Comparison of ENCODE assay signal across 28 mouse cellular contexts in the genomic region with DNA sequence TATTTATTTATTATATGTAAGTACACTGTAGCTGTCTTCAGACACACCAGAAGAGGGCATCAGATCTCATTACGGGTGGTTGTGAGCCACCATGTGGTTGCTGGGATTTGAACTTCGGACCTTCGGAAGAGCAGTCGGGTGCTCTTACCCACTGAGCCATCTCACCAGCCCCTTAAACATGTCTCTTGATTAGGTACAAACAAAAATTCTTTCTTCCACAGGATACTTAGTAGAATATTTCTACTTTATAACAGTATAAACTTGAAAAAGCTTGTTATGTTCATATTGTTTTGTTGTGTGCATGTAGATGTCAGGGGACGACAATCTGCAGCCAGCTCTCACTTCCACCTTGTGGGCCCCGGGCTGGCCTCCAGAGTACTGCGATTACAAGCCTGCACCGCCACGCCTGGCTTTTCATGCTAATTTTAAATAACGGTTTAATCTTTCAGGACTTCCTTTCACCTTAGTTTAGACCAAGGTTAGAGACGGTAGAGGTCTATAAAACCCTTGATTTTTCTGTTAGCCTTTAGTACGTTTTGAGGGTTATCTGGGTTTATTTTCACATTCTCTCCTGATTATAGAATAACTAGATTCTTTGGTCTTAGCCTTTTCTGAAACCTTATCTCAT. TPM values are rescaled to one million over a fixed set of nuclear protein-coding genes. Genes with fewer than 3 reads are reported as not detected.
DNase-seq lines count a peak whose midpoint lies in the region; ATAC-seq lines count a peak whose summit lies in the region.
"Had no signal": no experiment of that assay in that cellular context is flagged by ENCODE, and none has a peak within 500 bp of the region (broad histone marks: within the 10 kb centered on the region; RNA-seq: fewer than 3 reads in every experiment).

No protein-coding gene starts in this region.

- H3K4me1 ChIP-seq in heart, embryonic 15.5 days (replicated peaks): peaks cover 8% of the 10 kb centered on the region

- no peak for DNase-seq in heart, adult 8-10 months (ENCODE audit: low spot score)
- peak; percentile 65 to 66 for DNase-seq in spleen, postnatal 36 days (ENCODE audit: low spot score in 2 of 2)
- no peak for DNase-seq in spleen, adult 12 weeks (ENCODE audit: low spot score)
- DNase-seq in thymus, postnatal 10 days (ENCODE audit: low spot score in 2 of 2): no peak
- DNase-seq in adrenal gland, adult 2 months: no peak
- DNase-seq: adrenal gland, postnatal 10 days; cerebellum, adult 2 months; gastrocnemius, postnatal 36 days; kidney, adult 2 months; layer of hippocampus, adult 9-11 months; left cerebral cortex, postnatal 4 days; lung, postnatal 4 days; thymus, adult 18-20 months; thymus, postnatal 4 days had no signal

- 63% methylated on average over 12 of the region's 12 CpGs for WGBS in heart, embryonic 15.5 days

- no peaks in the 10 kb centered on the region for H3K27me3 ChIP-seq in heart, embryonic 15.5 days
- H3K27me3 ChIP-seq: embryonic facial prominence, embryonic 15.5 days; forebrain, embryonic 15.5 days; limb, embryonic 15.5 days had no signal

- no peak overlapping the region for H3K9ac ChIP-seq in heart, embryonic 15.5 days
- H3K9ac ChIP-seq: embryonic facial prominence, embryonic 15.5 days; forebrain, embryonic 15.5 days; hindbrain, embryonic 14.5 days; limb, embryonic 15.5 days; midbrain, embryonic 12.5 days; neural tube, embryonic 15.5 days had no signal

- no peak for ATAC-seq in heart, embryonic 15.5 days (replicated peaks; ENCODE audit: insufficient number of reproducible peaks, insufficient read depth, low FRiP score, low read depth)
- peak; percentile 70 for ATAC-seq in megakaryocyte-erythroid progenitor cell, adult 5-6 weeks (replicated peaks; ENCODE audit: low FRiP score, low TSS enrichment, poor library complexity, severe bottlenecking)
- ATAC-seq: activated CD4-positive, CD25-positive, alpha-beta regulatory T cell, adult 4 months; forebrain, embryonic 15.5 days had no signal

- H3K27ac ChIP-seq in heart, embryonic 15.5 days: 0 out of 2 replicates have a peak overlapping the region, but pooled peaks have one; percentile 12
- H3K27ac ChIP-seq: embryonic facial prominence, embryonic 15.5 days; forebrain, embryonic 15.5 days; heart, embryonic 10.5 days; hindbrain, embryonic 14.5 days; kidney, postnatal 0 days; limb, embryonic 15.5 days; midbrain, embryonic 12.5 days; neural tube, embryonic 15.5 days had no signal

- H3K36me3 ChIP-seq in heart, embryonic 15.5 days: no peaks in the 10 kb centered on the region
- H3K36me3 ChIP-seq: embryonic facial prominence, embryonic 15.5 days; forebrain, embryonic 15.5 days; G1E; heart, embryonic 10.5 days; limb, embryonic 15.5 days; midbrain, embryonic 12.5 days; neural tube, embryonic 15.5 days had no signal

- no peaks in the 10 kb centered on the region for H3K9me3 ChIP-seq in heart, embryonic 15.5 days (replicated peaks)
- H3K9me3 ChIP-seq: embryonic facial prominence, embryonic 15.5 days; forebrain, embryonic 15.5 days; heart, embryonic 10.5 days; limb, embryonic 15.5 days; midbrain, embryonic 12.5 days; neural tube, embryonic 15.5 days had no signal

- no peak overlapping the region for H3K4me2 ChIP-seq in heart, embryonic 15.5 days
- H3K4me2 ChIP-seq: embryonic facial prominence, embryonic 15.5 days; forebrain, embryonic 15.5 days; hindbrain, embryonic 14.5 days; limb, embryonic 15.5 days; midbrain, embryonic 12.5 days; neural tube, embryonic 15.5 days had no signal

- H3K4me3 ChIP-seq in heart, embryonic 15.5 days: no peak overlapping the region
- H3K4me3 ChIP-seq: embryonic facial prominence, embryonic 15.5 days; forebrain, embryonic 15.5 days; heart, embryonic 10.5 days; limb, embryonic 15.5 days; midbrain, embryonic 12.5 days; neural tube, embryonic 15.5 days had no signal

RNA-seq across cellular contexts. Expression of gene Ppp1r36, which starts 1.8 kb away (rescaled TPM):
- polyA plus RNA-seq in heart, embryonic 15.5 days (2015; fragmentation: Nextera tagmentation; extraction: Ambion mirVana): 1.8 and 2.2 TPM in 2 replicates
- total RNA-seq in heart, adult 8-10 months (2022): under 1 TPM in 2 of 4 experiments, not detected in 2; 0.41 to 0.69 TPM
- not detected in 2 replicates for total RNA-seq in megakaryocyte-erythroid progenitor cell, adult 5-6 weeks (2014; fragmentation: Nextera tagmentation)
- not detected in 2 replicates for total RNA-seq in megakaryocyte-erythroid progenitor cell, adult 5-6 weeks (2017)
- total RNA-seq in adrenal gland, adult 2 months (2021): under 1 TPM; 0.23 to 0.24 TPM
- not detected in 2 replicates for polyA plus RNA-seq in adrenal gland, adult 2 months (2012; rRNA removed)
- total RNA-seq: gastrocnemius, postnatal 36 days had no signal
- polyA plus RNA-seq: activated CD4-positive, CD25-positive, alpha-beta regulatory T cell, adult 4 months; G1E; large intestine, adult 2 months; small intestine, adult 2 months had no signal

RNA-seq across cellular contexts. Expression of gene Hspa2, which starts 11.5 kb away (rescaled TPM):
- 15.5 and 15.8 TPM in 2 replicates for polyA plus RNA-seq in heart, embryonic 15.5 days (2015; fragmentation: Nextera tagmentation; extraction: Ambion mirVana)
- 1 to 10 TPM; 4.1 to 7.7 (median 5.8) TPM for total RNA-seq in heart, adult 8-10 months (2022)
- 2.3 and 2.8 TPM in 2 replicates for total RNA-seq in megakaryocyte-erythroid progenitor cell, adult 5-6 weeks (2014; fragmentation: Nextera tagmentation)
- 11.6 and 14.6 TPM in 2 replicates for total RNA-seq in megakaryocyte-erythroid progenitor cell, adult 5-6 weeks (2017)
- 10 to 100 TPM; 18.7 to 23.8 TPM for total RNA-seq in adrenal gland, adult 2 months (2021)
- polyA plus RNA-seq in adrenal gland, adult 2 months (2012; rRNA removed): 15.9 and 21.3 TPM in 2 replicates

RNA-seq across cellular contexts. Expression of gene Zbtb1, which starts 45.4 kb away (rescaled TPM):
- polyA plus RNA-seq in heart, embryonic 15.5 days (2015; fragmentation: Nextera tagmentation; extraction: Ambion mirVana): 5.7 and 6.6 TPM in 2 replicates
- total RNA-seq in heart, adult 8-10 months (2022): 1 to 10 TPM; 3.4 to 4.0 (median 3.9) TPM
- 21.1 and 28.4 TPM in 2 replicates for total RNA-seq in megakaryocyte-erythroid progenitor cell, adult 5-6 weeks (2014; fragmentation: Nextera tagmentation)
- total RNA-seq in megakaryocyte-erythroid progenitor cell, adult 5-6 weeks (2017): 25.0 and 35.6 TPM in 2 replicates
- total RNA-seq in adrenal gland, adult 2 months (2021): 1 to 10 TPM; 5.0 to 5.5 TPM
- 2.3 and 2.4 TPM in 2 replicates for polyA plus RNA-seq in adrenal gland, adult 2 months (2012; rRNA removed)

RNA-seq across cellular contexts. Expression of gene Zbtb25, which starts 46.1 kb away (rescaled TPM):
- polyA plus RNA-seq in heart, embryonic 15.5 days (2015; fragmentation: Nextera tagmentation; extraction: Ambion mirVana): 10.1 and 12.9 TPM in 2 replicates
- total RNA-seq in heart, adult 8-10 months (2022): 10 to 100 TPM in 2 of 4 experiments, 1 to 10 TPM in 2; 6.7 to 11.3 (median 8.8) TPM
- 22.0 and 22.1 TPM in 2 replicates for total RNA-seq in megakaryocyte-erythroid progenitor cell, adult 5-6 weeks (2014; fragmentation: Nextera tagmentation)
- 15.6 and 20.6 TPM in 2 replicates for total RNA-seq in megakaryocyte-erythroid progenitor cell, adult 5-6 weeks (2017)
- 1 to 10 TPM; 6.9 to 9.4 TPM for total RNA-seq in adrenal gland, adult 2 months (2021)
- polyA plus RNA-seq in adrenal gland, adult 2 months (2012; rRNA removed): 4.9 and 6.0 TPM in 2 replicates

Comparison
In these comparisons a context has a peak if more than half of its experiments do, and no peak if none do; other contexts are left out.
1. DNase-seq: peak in spleen, postnatal 36 days (2 of 2); none in heart, adult 8-10 months (single experiment), spleen, adult 12 weeks (single experiment), thymus, postnatal 10 days (0 of 2) and adrenal gland, adult 2 months (single experiment).